Mouse (Mus musculus) ovary, postnatal 14 days (tissue): ENCODE measurements around the gene Spata31d1d.
"Not testable (repeated sequence)": the region's sequence is repeated elsewhere in the genome, so short reads cannot be mapped to it uniquely, and the experiment has no call there.

Experiments
- DNase-seq: peaks from one replicate; pipeline ENCODE4 v3.0.0; 2022; ENCODE audit warnings: low spot score

The Spata31d1d gene

GRCm38 (mm10) chr13:59728378-59729093 is 3.0 kb downstream of the Spata31d1d start:
- peak; percentile 77 for DNase-seq

DNA sequence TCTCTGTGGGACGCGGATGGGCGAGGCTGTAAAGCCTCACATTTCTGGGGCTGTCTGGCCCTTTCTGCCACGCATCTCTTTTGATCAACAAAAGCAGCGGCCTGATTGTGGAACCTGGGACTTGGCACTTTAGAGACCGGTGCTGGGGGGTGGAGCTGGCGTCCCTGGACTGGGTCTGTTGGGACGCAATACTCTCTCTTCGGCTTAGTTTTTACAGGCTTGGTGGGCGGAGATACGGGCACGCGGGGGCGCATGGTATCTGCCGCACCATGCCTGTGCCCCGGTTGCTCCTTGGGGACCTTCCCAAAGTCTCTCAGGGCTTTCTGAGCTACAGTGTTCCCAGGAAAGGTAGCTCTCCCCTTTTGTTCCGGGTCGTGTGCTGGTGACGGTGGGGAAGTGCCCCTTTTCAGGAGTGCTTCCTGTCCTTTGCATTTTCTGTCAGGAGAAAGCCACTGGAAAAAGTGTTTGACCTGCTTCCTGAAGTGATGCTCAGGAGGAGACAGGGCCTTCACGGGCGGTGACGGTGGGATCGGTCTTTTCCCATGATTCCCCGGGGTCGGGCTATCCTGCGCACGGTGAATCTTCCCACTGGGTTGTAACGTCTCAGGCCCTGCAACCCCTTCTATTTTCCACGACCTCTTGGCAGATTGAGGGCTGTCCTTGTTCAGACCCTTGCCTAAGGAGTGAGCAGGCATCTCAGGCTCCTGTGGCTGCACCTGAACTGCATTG is 5.2 kb downstream of the Spata31d1d start:
- DNase-seq: no peak

- not testable (repeated sequence) for DNase-seq
These were observed 9.5 kb downstream of the Spata31d1d start for GRCm38 (mm10) chr13:59722089-59722488.

GRCm38 (mm10) chr13:59719475-59719874 is 12.1 kb downstream of the Spata31d1d start:
- DNase-seq: no peak

- not testable (repeated sequence) for DNase-seq
These were observed 12.6 kb downstream of the Spata31d1d start for GRCm38 (mm10) chr13:59718857-59719440.

DNA sequence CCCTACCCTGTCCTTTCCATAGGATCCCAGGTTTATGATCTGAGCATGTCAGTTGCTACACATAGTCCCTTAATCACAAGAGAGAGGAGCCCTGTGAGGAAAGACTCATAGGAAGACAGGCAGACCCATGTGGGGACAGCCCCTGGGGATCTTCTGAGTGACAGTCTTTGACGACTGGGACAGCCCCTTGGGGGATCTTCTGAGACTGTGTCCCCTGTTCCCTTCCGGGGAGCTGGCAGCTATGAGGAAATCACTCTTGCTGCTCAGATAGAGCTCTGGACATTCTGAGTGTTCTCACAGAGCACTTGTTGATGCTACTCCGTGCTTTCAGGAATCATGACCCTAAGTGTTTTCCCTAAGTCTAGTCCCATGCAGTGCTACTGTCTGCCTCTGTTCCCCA is 17.8 kb downstream of the Spata31d1d start:
- DNase-seq: no peak

DNA sequence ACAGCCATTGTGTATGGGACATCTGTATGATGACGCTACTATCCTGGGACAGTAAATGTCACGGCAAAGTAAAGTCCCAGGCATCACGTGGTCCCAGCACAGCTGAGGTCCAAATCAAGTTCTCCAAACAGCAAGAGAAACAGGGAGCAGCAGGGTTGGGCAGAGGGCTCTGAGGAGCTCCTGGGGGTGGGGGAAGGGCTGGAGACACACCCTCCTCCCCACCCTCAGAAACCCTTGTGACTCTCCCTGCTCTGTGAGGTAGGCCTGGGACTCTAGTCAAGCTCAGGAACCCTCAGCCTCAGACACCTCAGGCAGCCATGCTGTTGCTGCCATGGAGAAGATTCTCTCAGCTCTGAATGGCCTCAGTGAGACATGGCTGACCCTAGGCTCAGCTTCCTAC is 19.6 kb downstream of the Spata31d1d start, which contains the start of gene Spata31d1b:
Gene Spata31d1b (plus strand): TSS at position 301 of the 400 bp plus-strand sequence.
- not testable (repeated sequence) for DNase-seq

DNA sequence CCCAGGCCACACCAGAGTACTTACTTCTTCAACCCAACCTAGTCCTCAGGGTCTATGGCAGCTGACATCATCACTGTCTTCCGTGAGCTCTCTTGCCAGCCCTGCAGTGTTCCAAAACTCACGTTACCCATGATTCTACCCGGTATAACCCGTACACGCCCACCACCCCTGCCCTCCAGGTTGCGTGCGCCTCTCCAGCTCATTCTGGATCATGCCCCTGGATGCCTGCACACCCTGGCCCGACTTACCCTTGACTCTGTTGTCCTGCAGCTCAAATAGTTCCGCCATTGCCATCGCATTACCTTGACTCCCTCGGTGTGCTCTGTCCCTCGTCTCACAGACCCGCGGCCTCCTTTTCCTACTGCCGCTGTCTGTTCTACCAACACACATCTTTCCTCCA is 21.3 kb downstream of the Spata31d1d start, which contains the start of gene Spata31d1a:
Gene Spata31d1a (minus strand): TSS at position 101 of the 400 bp plus-strand sequence.
- no peak for DNase-seq

DNA sequence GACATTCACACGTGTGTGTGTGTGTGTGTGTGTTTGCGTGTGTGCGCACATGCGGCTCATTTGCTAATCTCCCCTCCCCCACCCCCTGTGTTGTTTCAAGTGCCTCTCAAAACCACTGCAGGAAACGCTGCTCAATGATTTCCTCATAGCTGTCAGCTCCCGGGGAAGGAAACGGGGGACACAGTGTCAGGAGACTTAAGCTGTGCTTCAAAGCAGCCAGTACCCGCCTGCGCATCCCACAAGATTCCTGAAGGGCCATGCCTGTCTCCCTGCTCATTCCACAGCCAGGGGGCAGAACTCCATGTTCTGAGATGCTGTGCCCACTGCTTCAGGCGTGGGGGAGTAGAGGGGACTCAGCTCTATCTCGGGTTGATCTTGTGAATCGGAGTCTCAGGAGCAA is 27.0 kb downstream of the Spata31d1d start:
- no peak for DNase-seq

GRCm38 (mm10) chr13:59703514-59703913 is 28.0 kb downstream of the Spata31d1d start:
- DNase-seq: no peak

GRCm38 (mm10) chr13:59700137-59700536 is 31.4 kb downstream of the Spata31d1d start:
- not testable (repeated sequence) for DNase-seq

DNA sequence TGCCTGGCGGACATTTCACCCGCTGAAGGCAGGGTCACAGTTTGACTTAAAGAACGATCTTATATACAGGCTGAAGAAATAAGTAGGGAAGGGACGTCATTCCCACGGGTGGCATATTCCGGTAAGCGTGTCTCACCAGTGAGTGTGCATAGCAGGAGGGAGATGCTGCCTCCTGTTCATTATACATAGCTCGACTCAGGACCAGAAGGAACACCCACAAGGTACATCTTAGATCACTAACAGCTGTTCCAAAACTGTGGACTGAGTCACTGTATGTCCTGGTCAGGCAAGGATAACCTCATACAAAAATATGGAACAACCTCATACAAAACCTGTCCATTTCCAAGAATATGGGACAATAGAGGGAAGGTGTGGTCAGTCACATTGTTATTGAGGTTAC is 32.4 kb downstream of the Spata31d1d start:
- DNase-seq: no peak

DNA sequence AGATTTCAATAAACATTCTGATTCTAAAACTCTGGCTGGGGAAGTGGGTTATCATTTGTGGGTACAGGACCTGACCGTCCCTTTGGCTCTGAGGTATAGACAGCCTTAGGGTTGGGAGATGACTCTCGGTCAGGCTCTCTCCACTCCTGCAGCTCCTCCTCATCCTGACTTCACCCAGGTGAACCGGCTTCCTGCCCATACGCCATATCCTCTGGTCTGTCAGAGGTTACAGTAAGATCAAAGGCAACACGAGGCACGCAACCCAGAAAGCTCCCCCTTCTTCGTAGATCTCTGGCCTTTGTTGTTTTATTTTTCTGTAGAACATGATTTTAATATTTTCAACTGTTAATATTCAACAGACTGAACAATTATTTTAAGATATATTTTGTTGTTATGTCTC is 35.8 kb downstream of the Spata31d1d start:
- DNase-seq: no peak

- DNase-seq: no peak
These were observed 37.5 kb downstream of the Spata31d1d start, which contains the start of gene 4921517D22Rik for GRCm38 (mm10) chr13:59694008-59694407. Gene 4921517D22Rik, minus strand, starts transcription at chr13:59694108.

DNA sequence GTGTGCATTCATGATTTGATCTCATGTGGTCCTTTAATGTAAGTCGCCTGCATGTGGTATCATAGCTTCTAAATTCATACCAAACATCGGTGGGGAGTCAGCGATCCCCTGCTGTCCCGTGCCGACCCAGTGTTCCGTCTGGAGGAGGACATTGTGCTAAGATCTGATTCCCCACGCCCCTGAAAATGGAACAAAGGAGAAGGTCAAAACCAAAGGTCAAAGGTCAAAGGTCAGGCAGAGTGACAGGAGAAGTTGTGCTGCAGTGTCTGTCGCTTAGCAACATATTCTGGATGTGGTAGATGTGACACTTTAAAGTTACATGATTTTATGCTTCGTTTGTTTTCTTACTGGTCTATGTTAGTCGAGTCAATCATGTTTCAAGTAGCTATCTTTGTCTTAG is 40.1 kb downstream of the Spata31d1d start:
- no peak for DNase-seq

DNA sequence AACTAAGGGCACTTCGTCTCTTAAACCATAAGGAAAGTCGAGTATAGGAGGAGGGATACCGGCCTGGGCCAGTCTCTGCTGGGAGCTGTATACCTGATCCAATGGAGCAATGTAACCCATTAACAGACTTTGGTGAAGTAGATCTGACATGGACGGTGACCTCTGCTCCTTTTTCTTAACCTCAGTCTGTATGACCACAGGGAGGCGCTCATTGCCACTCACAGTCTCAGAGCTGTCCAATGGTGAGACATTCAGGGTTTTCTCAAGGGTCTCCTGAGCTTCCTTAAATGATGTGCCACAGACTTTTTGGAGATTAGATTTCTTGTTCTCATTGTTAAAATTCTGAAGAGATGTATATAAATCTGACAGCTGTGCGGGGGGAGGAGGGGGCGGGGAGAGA is 41.0 kb downstream of the Spata31d1d start:
- DNase-seq: no peak

DNA sequence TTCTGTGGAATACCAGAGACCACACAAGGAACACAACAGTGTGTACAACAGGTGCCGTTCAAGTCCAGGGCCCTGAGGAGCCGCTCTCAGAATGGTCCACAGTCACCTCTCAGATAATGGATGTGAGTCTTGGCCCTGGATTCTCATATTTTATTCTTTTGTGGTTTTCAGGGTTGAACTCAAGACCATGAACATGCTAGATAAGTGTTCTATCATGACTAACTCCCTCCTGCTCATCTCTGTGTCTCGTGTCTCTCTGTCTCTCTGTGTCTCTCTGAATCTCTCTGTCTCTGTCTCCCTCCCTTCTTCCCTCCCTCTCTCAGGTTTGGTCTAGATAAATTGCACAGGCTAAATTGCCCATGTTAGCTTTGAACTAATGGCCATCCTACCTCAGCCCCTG is 41.7 kb downstream of the Spata31d1d start:
- DNase-seq: no peak

DNA sequence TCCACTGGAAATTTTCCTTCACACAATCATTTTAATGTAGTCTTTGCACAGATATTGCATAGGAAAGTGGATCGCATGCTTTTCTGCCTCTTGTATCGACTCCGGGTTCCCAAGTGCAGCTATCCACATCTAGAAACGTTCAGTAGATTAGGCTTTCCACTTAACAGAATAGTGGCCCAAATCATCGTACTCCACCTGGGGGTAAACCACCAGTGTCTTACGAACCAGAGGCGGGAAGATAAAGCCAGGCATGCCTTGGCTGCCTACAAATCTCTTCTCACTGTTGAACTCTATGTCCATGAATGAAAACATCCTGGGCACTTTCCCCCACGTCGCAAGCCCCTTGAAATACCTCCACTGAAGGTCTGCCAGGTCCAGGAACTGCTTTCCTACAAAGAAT is 42.2 kb downstream of the Spata31d1d start:
- DNase-seq: no peak

DNA sequence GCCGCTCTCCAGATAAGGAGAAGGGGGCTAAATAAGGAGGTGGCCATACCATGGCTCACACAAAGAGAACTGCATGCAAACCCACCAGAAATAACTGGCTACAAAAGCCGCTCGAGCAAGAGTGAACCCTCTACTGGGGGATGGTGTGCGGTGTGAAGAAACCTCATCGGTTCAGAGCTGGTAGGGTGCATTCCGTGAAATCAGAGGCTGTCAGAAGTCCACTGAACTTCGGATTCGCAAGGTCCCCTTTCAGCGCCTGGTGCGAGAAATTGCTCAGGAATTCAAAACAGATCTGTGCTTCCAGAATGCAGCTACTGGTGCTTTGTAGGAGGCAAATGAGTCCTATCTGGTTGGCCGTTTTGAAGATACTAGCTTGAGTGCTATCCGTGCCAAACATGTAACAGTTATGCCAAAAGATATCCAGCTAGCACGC is 43.2 kb downstream of the Spata31d1d start:
- no peak for DNase-seq

DNA sequence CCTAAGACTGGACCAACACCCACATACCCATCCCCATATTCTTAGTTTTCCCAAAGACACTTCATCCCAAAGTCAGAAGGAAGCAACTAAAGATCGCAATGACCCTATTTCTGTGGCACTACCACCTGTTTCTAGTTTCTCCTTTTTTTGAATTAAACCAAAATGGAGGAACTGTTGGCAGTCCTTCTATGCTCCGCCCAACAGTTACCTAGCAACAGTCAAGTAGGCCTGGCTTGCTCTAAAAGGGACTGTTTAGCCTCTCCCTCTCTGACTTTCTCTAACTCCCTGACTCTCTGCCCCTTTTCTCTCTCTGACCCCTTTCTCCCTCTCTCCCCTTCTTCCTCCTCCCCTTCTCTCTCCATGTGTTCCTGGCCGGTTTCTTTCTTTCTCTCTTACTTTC is 46.3 kb downstream of the Spata31d1d start:
- no peak for DNase-seq

- no peak for DNase-seq
These were observed 48.9 kb downstream of the Spata31d1d start for GRCm38 (mm10) chr13:59682629-59683028.

DNA sequence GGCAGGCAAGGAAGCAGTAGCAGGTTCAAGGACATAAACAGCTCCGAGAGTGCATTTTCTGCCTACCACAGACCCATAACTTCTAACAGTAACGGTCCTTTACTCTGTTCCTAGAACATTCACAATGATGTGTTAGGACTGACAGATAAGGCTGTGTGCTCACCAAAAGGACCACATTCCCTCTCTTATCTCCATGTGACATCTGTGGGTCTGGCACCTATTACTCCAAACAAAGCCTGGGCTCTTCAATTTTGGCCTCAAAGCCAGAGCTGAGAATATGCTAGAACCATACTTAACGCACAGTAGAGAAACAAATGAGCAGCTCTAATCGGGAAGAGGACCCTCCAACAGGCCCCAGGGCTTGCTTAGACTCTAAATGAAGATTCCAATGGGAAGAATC is 51.6 kb downstream of the Spata31d1d start:
- DNase-seq: no peak

GRCm38 (mm10) chr13:59679306-59679705 is 52.2 kb downstream of the Spata31d1d start:
- no peak for DNase-seq
